Mouse (Mus musculus) lung, postnatal 4 days (tissue): ENCODE data around the gene Cfap36.
A peak's percentile ranks its signal among the peaks of the same experiment; 100 is the strongest.

Experiments
- DNase-seq, 2 experiments: peaks; one replicate each; pipeline ENCODE4 v3.0.0; 2021

Gene Cfap36

DNA sequence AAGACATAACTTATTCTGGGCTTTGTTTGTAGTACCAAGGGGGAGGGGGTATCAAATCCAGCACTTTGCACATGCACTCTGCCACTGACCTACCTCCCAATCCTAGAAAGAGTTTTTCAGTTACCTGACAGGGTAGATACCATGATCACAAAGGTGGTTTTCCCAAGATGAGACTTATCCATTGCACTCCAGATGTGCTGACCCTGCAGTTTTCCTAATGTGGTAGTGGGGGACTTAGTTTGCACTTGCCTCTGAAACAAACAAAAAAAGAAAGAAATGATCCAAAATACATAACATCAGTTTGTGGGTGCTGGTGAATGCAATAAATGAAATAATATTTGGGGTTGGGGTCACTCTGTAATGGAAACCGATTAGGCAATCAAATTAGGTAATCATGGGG, 67.9 kb downstream of the Cfap36 start:
- DNase-seq: no peak

- no peak for DNase-seq
These were observed 73.3 kb downstream of the Cfap36 start for GRCm38 (mm10) chr11:29173706-29174436.

DNA sequence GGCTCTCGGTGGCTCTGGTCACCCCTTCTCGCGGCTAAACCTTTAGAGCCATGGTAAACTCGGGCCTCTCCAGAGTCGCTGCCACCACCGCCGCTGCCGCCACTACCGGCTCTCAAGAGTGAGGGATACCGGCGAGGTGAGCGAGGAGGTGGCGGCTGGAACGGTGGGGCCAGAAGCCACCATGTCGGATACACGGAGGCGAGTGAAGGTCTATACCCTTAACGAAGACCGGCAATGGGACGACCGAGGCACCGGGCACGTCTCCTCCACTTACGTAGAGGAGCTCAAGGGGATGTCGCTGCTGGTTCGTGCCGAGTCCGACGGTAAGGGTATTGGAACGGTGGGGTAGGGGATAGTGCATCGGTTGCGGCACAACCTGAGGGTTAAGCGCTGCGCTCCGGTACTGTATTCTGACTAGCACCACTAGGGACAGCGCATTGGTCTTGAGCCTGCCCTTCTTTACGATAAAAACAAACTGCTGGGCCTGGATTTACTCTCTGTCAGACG, 74.0 kb downstream of the Cfap36 start:
- peak; percentile 65 to 74 for DNase-seq

DNA sequence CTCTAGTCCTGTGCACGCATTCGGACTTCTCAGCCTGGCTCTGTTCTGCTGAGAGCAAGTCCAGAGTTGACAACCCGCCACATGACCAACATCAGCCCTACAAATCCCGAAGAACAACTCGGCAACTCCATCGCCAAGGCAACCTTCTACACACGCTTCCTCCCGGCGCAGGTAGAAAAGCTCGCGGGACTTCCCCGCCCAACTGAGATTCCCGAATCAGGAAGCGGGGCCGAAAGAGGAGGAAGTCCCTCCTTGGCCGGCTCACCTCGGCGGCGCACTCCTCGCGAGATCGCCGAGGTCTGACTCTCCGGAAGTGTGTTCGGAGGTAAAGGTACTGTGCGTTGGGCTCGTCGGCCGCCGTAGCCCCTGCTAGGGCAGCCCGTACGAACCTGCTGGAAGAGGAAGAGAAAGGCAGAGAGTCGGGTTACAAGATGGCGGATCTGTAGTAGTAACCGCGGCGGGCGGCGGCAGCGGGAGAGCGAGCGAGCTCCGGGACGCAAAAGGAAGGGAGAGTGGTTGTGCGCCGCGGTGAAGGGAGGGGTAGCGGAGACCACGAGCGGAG, 74.6 kb downstream of the Cfap36 start, which contains the start of gene Ppp4r3b:
Gene Ppp4r3b (plus strand): TSS at position 328 of the 562 bp plus-strand sequence.
- peak; percentile 98 to 100 for DNase-seq

DNA sequence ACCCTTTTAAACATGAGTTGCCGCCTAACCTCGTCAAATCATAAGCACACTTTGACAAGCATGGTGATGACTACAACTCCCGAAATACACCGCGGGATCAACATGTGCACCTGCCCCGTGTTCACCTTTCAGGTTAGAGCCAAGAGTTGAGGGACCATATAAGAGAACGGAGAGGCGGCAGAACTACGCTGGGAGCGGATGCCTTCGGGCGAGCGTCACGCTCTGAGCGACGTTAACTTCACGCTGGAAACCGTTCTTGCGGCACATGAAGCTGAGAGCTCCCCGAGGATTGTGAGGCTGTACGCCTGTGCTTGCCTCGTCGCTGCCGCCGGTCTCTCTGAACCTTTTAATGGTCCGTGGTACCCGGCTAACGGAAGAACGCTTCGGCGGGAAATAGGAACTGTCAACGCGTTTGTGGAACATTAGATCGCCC, 75.2 kb downstream of the Cfap36 start:
- DNase-seq: peak; percentile 53 to 59
